Mouse (Mus musculus) subcutaneous adipose tissue, adult 2 months (tissue): Measurements from ENCODE around the gene Nepn. TPM values are rescaled to one million over a fixed set of nuclear protein-coding genes. Genes with fewer than 3 reads are reported as not detected.

Source experiments
- polyA plus RNA-seq: library from polyadenylated mRNA; depleted of rRNA; stranded (reverse); fragments of >200 nt; gene quantifications from 2 replicates; pipeline ENCODE4 v1.2.3, GENCODE M21; 2012; ENCODE audit warnings: low replicate concordance; rRNA removed

Gene Nepn
- polyA plus RNA-seq = 0.26 and 3.5 TPM in 2 replicates

DNA sequence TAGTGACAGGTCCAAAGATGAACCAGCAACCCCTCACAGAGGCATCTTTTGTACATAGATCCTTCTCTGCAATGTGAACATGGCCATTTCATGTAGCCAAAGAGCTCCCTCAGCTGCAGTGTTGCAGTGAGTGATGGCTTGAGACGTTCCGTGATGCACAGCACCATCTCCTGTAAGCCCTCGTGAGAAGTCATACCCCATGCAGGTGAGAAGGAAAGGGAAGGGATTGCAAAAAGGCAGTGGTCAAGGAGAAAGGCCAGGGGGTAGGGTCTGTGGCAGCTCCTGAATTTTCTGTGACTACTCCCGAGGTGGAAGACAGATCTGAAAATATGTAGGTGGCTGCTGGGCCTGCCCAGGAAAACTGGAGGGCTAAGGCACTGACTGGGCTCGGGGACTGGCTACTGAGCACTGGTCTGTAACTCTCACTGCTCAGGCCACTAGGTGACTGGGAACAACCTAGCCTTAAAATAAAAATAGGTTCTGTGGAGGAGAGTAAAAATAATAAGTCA, at the start of gene Nepn:
TSS of gene Nepn (plus strand) at position 51 of the 509 bp plus-strand sequence.

DNA sequence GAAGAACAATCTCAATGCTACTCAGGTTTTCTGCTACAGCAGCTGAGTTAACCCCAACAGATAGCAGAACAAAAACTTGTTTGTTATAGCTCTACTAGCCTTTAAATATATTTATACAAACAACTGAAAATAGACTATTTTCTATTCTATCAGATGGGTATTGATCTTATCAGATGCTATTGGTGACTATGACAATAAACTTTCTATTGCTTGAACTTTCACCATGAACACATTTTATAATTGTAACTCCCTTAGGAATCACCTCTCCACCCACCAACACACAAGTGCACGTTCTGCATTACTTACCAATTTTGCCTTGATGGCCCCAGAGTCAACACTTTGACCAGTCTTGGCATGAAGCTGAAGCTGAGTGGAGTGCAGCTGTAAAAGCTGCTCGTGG, 30.3 kb upstream of the Nepn start, which contains the start of gene Gm26741:
TSS of gene Gm26741 (plus strand) at position 301 of the 400 bp plus-strand sequence.

GRCm38 (mm10) chr10:52381845-52382591, 6.8 kb upstream of the Nepn start, which contains the start of gene Gopc:
TSS of gene Gopc (minus strand) at chr10:52382124.

DNA sequence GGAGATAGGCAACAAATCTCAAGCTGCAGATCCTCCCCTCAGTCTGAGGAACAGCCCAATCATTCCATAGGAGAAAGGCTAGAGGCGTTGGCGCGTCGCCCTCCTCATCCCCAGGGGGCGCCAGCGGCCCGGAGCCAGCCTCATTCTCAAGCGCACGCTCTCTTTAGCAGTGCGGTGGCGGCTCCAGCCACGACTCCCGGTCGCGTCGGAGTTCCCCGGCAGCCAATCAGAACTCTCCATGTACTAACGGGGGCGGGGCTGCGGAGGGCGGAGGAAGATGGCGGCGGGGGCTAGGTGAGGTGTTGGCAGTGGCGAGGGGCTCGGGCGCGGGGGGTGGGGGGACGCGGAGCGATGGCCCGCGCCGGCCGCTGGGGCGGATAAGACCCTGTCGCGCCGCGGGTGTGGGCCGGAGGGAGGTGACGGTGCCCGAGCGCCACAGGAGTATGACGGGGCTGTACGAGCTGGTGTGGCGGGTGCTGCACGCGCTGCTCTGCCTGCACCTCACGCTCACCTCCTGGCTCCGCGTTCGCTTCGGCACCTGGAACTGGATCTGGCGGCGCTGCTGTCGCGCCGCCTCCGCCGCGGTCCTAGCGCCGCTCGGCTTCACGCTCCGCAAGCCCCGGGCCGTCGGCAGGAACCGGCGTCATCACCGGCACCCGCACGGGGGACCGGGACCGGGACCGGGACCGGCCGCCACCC, 28.7 kb downstream of the Nepn start, which contains the start of gene Nus1:
TSS of gene Nus1 (plus strand) at position 249 of the 699 bp plus-strand sequence.

Other genes with a start within 250 kb of the Nepn start
- 0.06 TPM in 1 of 2 replicates, not detected in the other for gene Ros1, start 193.7 kb upstream of the Nepn start, polyA plus RNA-seq
- 3.3 and 4.4 TPM in 2 replicates for gene Dcbld1, start 155.4 kb upstream of the Nepn start, polyA plus RNA-seq
- gene Gm26741, start 30.2 kb upstream of the Nepn start, polyA plus RNA-seq = not detected in 2 replicates
- gene Gopc, start 6.8 kb upstream of the Nepn start, polyA plus RNA-seq = 5.0 and 7.6 TPM in 2 replicates
- 12.2 and 16.3 TPM in 2 replicates for gene Nus1, start 28.6 kb downstream of the Nepn start, polyA plus RNA-seq